ENCODE assay signal across 17 mouse cellular contexts in the genomic region with DNA sequence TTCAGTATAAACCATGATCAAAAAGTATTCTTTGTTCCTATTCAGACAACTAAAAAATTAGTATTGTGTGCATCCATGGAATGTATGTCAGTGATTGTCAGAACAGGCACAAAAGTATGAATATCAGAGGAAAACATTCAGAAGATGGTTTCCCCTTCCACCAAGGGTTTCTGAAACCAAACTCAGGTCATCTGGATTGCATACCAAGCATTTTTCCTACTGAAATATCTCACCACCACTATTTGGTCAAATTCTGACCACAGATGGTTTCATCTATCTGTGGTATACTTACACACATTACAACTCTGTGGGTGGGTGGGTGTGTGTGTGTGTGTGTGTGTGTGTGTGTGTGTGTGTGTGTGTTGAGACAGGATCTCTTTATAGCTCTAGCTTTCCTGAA.
"Had no signal": no experiment of that assay in that cellular context is flagged by ENCODE, and none has a peak within 500 bp of the region (broad histone marks: within the 10 kb centered on the region; RNA-seq: fewer than 3 reads in every experiment).

No protein-coding gene starts in this region.

- H3K36me3 ChIP-seq: neural tube, embryonic 12.5 days; neural tube, embryonic 13.5 days; neural tube, embryonic 15.5 days; stomach, embryonic 15.5 days had no signal

- H3K4me1 ChIP-seq: neural tube, embryonic 12.5 days; neural tube, embryonic 13.5 days; neural tube, embryonic 15.5 days; stomach, embryonic 15.5 days had no signal

- H3K27ac ChIP-seq: neural tube, embryonic 12.5 days; neural tube, embryonic 13.5 days; neural tube, embryonic 15.5 days; stomach, embryonic 15.5 days; stomach, postnatal 0 days had no signal

- H3K4me2 ChIP-seq: neural tube, embryonic 12.5 days; neural tube, embryonic 13.5 days; neural tube, embryonic 15.5 days; stomach, embryonic 15.5 days had no signal

- H3K9me3 ChIP-seq: neural tube, embryonic 15.5 days; stomach, embryonic 15.5 days had no signal

- H3K27me3 ChIP-seq: neural tube, embryonic 12.5 days; neural tube, embryonic 13.5 days; neural tube, embryonic 15.5 days; stomach, embryonic 15.5 days had no signal

- DNase-seq: retina, postnatal 1 day; right cerebral cortex, adult 18-20 months; right cerebral cortex, postnatal 14 days; right cerebral cortex, postnatal 25 days; right cerebral cortex, postnatal 4 days; spleen, adult 18-20 months; thymus, adult 18-20 months; thymus, adult 2 months; thymus, postnatal 14 days; thymus, postnatal 25 days; thymus, postnatal 36 days; thymus, postnatal 4 days had no signal

- H3K4me3 ChIP-seq: neural tube, embryonic 12.5 days; neural tube, embryonic 13.5 days; neural tube, embryonic 15.5 days; stomach, embryonic 15.5 days had no signal

- H3K9ac ChIP-seq: neural tube, embryonic 12.5 days; neural tube, embryonic 13.5 days; neural tube, embryonic 15.5 days; stomach, embryonic 15.5 days had no signal
